Mouse (Mus musculus): ENCODE results near the gene Armc10.

GRCm38 (mm10) chr5:21672812-21673635, 27.4 kb downstream of the Armc10 start:
- no peak for TF ChIP-seq EP300 (IDR thresholded peaks at IDR 0.05; ENCODE audit: low read depth)
- TF ChIP-seq CTCF (IDR thresholded peaks at IDR 0.05; ENCODE audit: low read depth): no peak
